Mouse (Mus musculus) forebrain, embryonic 15.5 days (tissue): Measurements from ENCODE around the gene Rps6kb2. TPM values are rescaled to one million over a fixed set of nuclear protein-coding genes. Genes with fewer than 3 reads are reported as not detected.
A peak's percentile ranks its signal among the peaks of the same experiment; 100 is the strongest.

Source experiments
- ATAC-seq: fragments of 200-750 bp; cut with Nextera tagmentation; replicated peaks from 2 replicates; pipeline ENCODE4 v1.8.0; 2017; ENCODE audit warnings: mild to moderate bottlenecking, moderate TSS enrichment, moderate library complexity
- H3K27ac ChIP-seq: fragments of 300-500 bp; sonication (generic); replicated peaks from 2 replicates; pipeline ENCODE4 v1.5.1; 2015; ENCODE audit warnings: mild to moderate bottlenecking, inconsistent platforms
- H3K27me3 ChIP-seq: fragments of 300-500 bp; sonication (generic); 2 replicates; pipeline ENCODE4 v1.6.1; 2015; ENCODE audit warnings: inconsistent platforms
- H3K36me3 ChIP-seq: fragments of 300-500 bp; sonication (generic); 2 replicates; pipeline ENCODE4 v1.6.1; 2015; ENCODE audit warnings: mild to moderate bottlenecking, inconsistent platforms
- H3K4me1 ChIP-seq: fragments of 300-500 bp; sonication (generic); 2 replicates; pipeline ENCODE4 v1.6.1; 2015; ENCODE audit warnings: inconsistent platforms
- H3K4me2 ChIP-seq: fragments of 300-500 bp; sonication (generic); replicated peaks from 2 replicates; pipeline ENCODE4 v1.6.1; 2015; ENCODE audit warnings: mild to moderate bottlenecking, inconsistent platforms
- H3K4me3 ChIP-seq: fragments of 300-500 bp; sonication (generic); 2 replicates; pipeline ENCODE4 v1.5.1; 2015; ENCODE audit warnings: mild to moderate bottlenecking, inconsistent platforms
- H3K9ac ChIP-seq: fragments of 300-500 bp; sonication (generic); replicated peaks from 2 replicates; pipeline ENCODE4 v1.6.1; 2015; ENCODE audit warnings: mild to moderate bottlenecking, inconsistent platforms
- H3K9me3 ChIP-seq: fragments of 300-500 bp; sonication (generic); 2 replicates; pipeline ENCODE4 v1.6.1; 2016; ENCODE audit warnings: inconsistent platforms
- WGBS: fragments of 180-500 bp; shearing (Covaris S2); methylation state at CpG from one replicate; pipeline ENCODE4 v1.1.7; 2015; ENCODE audit warnings: mixed read lengths; 5-methylcytosine and 5-hydroxymethylcytosine counted together
- polyA plus RNA-seq: library from polyadenylated mRNA; unstranded; fragments of >200 nt; fragmentation: Nextera tagmentation; extraction: Ambion mirVana; gene quantifications from 2 replicates; pipeline ENCODE4 v1.2.1, GENCODE M21; 2015

Gene Rps6kb2
- polyA plus RNA-seq, 1 experiment from 2014 or later = 54.1 TPM

DNA sequence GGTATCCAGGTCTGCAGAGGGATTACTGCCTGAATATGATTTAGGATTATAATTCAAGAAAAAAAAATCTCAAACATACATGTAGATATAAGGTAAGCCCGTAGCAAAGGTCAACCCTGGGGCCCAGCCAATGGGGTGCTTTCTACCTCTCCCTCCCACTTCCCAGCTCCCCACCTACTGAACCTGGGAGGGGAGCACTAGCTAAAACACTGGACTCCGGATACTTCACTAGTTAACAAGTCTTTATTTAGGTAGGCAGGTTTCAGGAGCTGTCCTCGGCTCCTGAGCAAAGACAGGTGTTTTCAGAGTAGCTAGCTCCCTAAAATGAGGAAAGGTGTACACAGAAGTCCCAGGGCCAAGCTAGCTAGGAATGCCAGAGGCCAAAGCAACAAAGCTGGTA, 946 bp upstream of the Rps6kb2 start:
- Histone ChIP-seq H3K4me3 (no peak overlapping the region), H3K27ac (no peak overlapping the region), H3K4me2 (no peak overlapping the region), H3K4me1 (peaks cover 19% of the 10 kb centered on the region), H3K9ac (no peak overlapping the region), H3K27me3 (no peaks in the 10 kb centered on the region), H3K36me3 (peaks cover 20% of the 10 kb centered on the region), H3K9me3 (no peaks in the 10 kb centered on the region)
- no peak for ATAC-seq
- WGBS = 81% methylated on average over 3 of the region's 3 CpGs

DNA sequence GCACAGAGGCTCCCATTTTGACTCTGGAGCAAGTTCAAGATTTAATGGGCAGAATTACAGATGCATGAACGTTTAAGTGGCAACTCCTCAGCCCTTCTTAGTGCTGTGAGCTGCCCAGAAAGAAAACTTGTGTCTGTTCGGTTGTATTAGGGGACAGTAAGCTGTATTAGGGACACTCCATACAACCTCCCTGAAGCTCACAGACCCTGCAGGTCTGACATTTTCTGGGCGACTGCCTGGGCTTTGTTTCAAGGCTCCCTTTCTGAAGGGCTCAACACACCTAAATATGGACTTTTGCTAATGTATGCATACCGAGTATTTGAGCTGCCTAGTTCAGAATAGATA, 361 bp upstream of the Rps6kb2 start:
- H3K27ac ChIP-seq = peak overlapping the region; percentile 81
- H3K36me3 ChIP-seq = peaks cover 26% of the 10 kb centered on the region
- H3K9me3 ChIP-seq = no peaks in the 10 kb centered on the region
- peak overlapping the region; percentile 44 for H3K9ac ChIP-seq
- H3K4me3 ChIP-seq = peak overlapping the region; percentile 75
- peaks cover 15% of the 10 kb centered on the region for H3K4me1 ChIP-seq
- H3K4me2 ChIP-seq = peak overlapping the region; percentile 52
- WGBS = 29% methylated on average over 4 of the region's 4 CpGs
- H3K27me3 ChIP-seq = no peaks in the 10 kb centered on the region
- ATAC-seq = peak; percentile 42; the same call in 1 of the 2 replicates

DNA sequence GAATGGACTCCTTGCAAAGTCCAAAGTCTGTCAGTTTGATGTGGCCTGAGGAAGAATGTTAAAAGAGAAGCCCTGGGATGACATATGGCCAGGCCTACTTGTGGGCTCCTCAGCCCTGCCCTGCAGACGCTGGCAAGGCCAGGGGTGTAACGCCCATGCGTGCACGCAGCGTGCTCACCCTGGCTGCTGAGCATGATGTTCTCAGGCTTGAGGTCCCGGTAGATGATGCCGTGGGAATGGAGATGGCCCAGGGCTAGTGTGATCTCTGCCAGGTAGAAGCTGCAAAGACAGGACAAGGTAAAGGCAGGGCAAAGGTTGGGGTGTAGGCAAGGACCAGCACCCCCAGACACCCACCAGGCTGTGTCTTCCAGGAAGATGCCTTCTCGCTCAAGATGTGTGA, 4.1 kb downstream of the Rps6kb2 start:
- H3K27ac ChIP-seq = no peak overlapping the region
- H3K27me3 ChIP-seq = no peaks in the 10 kb centered on the region
- peaks cover 50% of the 10 kb centered on the region for H3K36me3 ChIP-seq
- H3K4me1 ChIP-seq = peaks cover 14% of the 10 kb centered on the region
- no peaks in the 10 kb centered on the region for H3K9me3 ChIP-seq
- H3K4me2 ChIP-seq = no peak overlapping the region
- 98% methylated on average over 8 of the region's 8 CpGs for WGBS
- no peak overlapping the region for H3K9ac ChIP-seq
- ATAC-seq = no peak
- no peak overlapping the region for H3K4me3 ChIP-seq

DNA sequence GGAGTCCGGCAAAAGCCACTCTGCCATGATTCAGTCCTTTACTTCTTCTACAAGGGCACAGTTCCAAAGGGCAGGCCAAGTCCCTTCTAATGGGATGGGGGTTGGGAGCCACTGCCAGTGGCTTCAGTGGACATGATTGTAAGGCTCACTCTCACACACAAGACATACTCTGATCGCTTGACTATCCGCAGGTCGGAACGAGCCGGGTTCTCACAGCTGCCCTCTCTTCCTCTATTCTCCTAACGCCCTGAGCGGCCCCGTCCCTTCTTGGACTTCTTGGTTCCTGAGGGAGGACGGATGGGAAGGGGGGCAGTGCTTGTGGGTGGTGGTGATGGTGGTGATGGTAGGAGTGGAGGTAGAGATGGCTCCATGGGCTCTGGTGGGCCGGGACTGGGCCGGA, 6.4 kb downstream of the Rps6kb2 start:
- H3K4me1 ChIP-seq = no peaks in the 10 kb centered on the region
- 92% methylated on average over 12 of the region's 12 CpGs for WGBS
- H3K27ac ChIP-seq = no peak overlapping the region
- ATAC-seq = no peak
- peaks cover 50% of the 10 kb centered on the region for H3K36me3 ChIP-seq
- no peak overlapping the region for H3K4me3 ChIP-seq
- H3K27me3 ChIP-seq = no peaks in the 10 kb centered on the region
- H3K9ac ChIP-seq = no peak overlapping the region
- H3K9me3 ChIP-seq = no peaks in the 10 kb centered on the region
- H3K4me2 ChIP-seq = no peak overlapping the region

DNA sequence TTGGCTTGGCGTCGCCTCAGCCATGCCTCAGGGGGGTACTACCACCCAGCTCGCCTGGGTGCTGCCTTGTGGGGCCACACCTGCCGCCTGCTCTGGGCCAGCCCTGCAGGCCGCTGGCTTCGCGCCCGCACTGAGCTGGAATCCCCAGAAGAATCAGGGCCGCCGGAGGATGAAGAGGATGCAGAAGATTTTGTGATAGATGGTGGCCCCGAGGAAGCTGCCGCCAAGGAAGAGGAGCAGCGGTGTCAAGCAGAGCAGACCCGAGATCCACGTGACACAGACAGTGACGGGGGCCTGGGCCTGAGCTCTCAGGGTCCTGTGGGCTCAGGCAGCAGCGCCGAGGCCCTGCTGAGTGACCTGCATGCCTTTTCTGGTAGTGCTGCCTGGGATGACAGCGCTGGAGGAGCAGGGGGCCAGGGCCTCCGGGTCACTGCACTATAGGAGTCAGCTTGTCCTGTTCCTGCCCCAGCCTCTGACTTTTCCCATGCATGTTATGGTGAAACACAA, 7.0 kb downstream of the Rps6kb2 start:
- H3K4me2 ChIP-seq = no peak overlapping the region
- no peak for ATAC-seq
- H3K4me3 ChIP-seq = no peak overlapping the region
- no peaks in the 10 kb centered on the region for H3K27me3 ChIP-seq
- no peaks in the 10 kb centered on the region for H3K4me1 ChIP-seq
- no peaks in the 10 kb centered on the region for H3K9me3 ChIP-seq
- H3K27ac ChIP-seq = no peak overlapping the region
- WGBS = 68% methylated on average over 20 of the region's 20 CpGs
- no peak overlapping the region for H3K9ac ChIP-seq
- H3K36me3 ChIP-seq = peaks cover 48% of the 10 kb centered on the region

DNA sequence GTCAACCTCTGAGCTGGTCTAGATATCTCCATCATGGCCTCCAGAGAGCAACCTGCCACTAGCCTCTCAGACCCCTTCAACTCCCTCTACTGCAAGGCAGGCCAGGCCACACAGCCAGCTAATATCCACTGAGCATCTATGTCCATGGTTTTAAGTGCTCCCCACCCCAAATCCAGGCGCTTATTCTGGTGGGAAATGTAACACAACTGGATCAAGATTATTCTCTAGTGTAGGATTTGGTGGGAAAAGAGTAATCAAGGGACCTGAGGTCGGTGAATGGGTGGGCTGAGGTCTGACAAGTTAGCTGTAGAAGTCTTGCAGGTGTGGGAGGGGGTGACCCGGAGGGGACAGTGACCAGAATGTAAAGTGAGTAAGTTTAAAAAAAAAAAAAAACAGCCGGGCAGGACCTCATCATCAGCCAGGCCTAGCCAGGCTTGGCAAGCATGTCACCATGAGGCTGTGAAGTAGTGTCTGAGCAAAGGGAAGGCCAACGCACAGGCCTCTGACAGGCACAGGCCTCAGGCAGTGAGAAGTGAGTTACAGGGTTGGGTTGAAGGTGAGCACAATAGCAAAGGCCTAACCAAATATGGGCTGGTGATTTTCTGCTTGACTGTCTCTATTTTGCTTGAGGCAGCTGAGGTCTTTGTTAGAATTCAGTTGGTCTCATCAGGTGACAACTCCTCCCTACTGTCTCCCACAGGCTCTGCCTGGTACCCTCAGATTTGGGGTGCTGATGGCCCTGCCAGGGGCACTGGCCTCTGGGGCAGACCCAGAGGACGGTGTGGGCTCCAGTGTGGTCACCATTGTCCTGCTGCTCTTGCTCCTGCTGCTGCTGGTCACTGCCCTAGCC, 7.7 kb downstream of the Rps6kb2 start:
- H3K36me3 ChIP-seq = peaks cover 45% of the 10 kb centered on the region
- 71% methylated on average over 6 of the region's 6 CpGs for WGBS

DNA sequence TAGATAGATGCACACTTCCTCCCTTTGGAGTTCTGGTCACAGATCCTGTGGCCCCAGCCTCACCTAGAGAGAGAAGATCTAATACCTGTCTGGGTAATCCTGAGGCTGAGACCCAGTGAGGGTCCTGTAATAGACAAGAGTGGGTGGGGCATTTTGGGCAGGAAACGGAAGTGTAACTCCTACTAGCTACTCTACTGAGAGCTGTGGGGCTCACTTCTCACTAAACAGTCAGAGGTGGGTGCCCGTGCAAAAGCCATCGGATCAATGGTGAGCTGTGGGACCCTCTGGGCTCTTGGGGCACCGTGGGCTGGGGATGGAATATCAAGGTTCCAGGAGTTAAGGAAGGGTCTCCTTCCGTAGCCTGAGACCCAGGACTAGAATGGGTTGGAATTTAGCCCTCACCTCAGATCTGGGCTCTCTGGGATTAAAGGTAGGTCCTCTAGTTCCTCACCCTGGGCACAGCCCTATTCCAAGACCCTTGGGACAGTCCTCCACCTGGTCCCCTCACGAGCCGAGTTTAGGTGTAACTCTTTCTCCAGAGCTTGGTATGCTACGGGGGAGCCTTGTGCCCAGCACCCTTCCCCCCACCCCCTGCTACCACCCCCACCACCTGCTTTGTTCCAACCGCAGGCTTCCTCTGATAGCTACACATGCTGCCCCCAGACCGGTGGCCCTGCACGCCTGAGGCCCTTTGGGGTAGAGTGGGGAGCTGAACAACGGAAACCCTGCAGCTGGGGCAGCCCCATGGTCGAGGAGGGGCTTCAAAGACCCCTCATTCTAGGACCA, 8.5 kb downstream of the Rps6kb2 start:
- Histone ChIP-seq H3K36me3 (peaks cover 41% of the 10 kb centered on the region), H3K4me1 (peaks cover 7% of the 10 kb centered on the region), H3K4me2 (no peak overlapping the region), H3K4me3 (no peak overlapping the region), H3K27ac (no peak overlapping the region), H3K27me3 (no peaks in the 10 kb centered on the region), H3K9me3 (no peaks in the 10 kb centered on the region), H3K9ac (no peak overlapping the region)
- WGBS = 84% methylated on average over 13 of the region's 13 CpGs
- ATAC-seq = no peak

More for the DNA sequence above, 7.7 kb downstream of the Rps6kb2 start:
- ATAC-seq = no peak
- Histone ChIP-seq H3K4me1 (no peaks in the 10 kb centered on the region), H3K27me3 (no peaks in the 10 kb centered on the region), H3K4me3 (no peak overlapping the region), H3K9ac (no peak overlapping the region), H3K27ac (no peak overlapping the region; the same call in 1 of the 2 replicates), H3K9me3 (no peaks in the 10 kb centered on the region), H3K4me2 (no peak overlapping the region)

DNA sequence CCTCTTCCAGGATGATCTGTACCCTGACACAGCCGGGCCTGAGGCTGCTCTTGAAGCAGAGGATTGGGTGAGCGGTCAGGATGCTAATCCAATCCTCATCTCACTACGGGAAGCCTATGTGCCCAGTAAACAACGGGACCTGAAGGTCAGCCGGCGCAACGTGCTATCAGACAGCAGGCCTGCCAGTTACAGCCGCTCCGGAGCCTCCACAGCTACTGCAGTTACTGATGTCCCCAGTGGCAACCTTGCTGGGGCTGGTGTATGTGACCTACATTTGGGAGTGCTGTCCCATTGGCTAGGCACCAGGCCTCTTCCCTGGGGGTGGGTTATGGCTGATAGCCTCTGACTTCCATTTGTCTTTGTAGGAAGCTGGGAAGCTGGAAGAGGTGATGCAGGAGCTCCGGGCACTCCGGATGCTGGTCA, 9.9 kb downstream of the Rps6kb2 start, which contains the start of gene Ptprcap:
Gene Ptprcap (plus strand): TSS at position 373 of the 423 bp plus-strand sequence.
- no peaks in the 10 kb centered on the region for H3K27me3 ChIP-seq
- no peak within 1 kb of the TSS for H3K27ac ChIP-seq
- ATAC-seq = no peak
- WGBS = 80% methylated on average over 11 of the region's 11 CpGs
- no peak within 1 kb of the TSS for H3K4me2 ChIP-seq
- peaks cover 27% of the 10 kb centered on the region for H3K36me3 ChIP-seq
- H3K4me3 ChIP-seq = no peak within 1 kb of the TSS
- H3K4me1 ChIP-seq = peaks cover 16% of the 10 kb centered on the region
- H3K9ac ChIP-seq = no peak within 1 kb of the TSS
- H3K9me3 ChIP-seq = no peaks in the 10 kb centered on the region

DNA sequence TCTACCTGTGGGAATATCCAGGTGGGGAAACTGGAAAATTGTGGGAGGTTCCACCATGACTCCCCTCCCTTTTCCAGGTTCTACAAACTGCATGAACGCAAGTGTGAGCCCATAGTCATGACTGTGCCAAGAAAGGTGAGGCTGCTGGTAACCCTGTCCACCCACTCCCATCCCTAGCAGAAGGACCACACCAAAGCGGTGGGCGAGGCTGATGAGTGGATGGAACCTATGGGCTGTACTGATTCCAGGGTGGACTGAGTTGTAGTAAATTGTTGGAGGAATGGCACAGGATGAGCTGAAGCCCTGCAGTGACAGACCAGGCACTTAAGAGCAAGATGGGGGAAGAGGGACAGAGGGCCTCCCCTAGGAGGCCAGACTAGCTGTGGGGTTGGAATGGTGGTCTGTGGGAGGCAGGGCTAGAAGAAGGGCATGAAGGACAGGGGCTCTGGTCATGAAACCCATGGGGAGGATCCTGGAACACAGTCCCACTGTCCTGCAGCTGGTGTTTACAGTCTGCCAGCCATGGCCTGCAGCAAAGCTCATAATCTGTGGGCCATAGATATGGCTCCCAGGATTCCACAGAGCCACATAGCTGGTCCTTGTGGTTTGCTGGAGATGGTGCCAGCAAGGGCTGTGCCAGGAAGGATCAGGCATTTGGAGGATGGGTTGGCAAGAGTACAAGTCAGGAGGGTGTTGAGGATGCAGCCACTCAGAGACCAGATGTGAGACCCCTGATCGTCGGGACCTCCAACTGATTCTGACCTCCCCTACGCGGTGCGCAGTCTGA, 10.5 kb downstream of the Rps6kb2 start:
- H3K4me1 ChIP-seq = peaks cover 22% of the 10 kb centered on the region
- ATAC-seq = no peak
- no peak overlapping the region for H3K27ac ChIP-seq
- H3K4me2 ChIP-seq = no peak overlapping the region
- peaks cover 21% of the 10 kb centered on the region for H3K36me3 ChIP-seq
- 93% methylated on average over 8 of the region's 8 CpGs for WGBS
- no peak overlapping the region for H3K9ac ChIP-seq
- H3K9me3 ChIP-seq = no peaks in the 10 kb centered on the region
- no peaks in the 10 kb centered on the region for H3K27me3 ChIP-seq
- H3K4me3 ChIP-seq = no peak overlapping the region

DNA sequence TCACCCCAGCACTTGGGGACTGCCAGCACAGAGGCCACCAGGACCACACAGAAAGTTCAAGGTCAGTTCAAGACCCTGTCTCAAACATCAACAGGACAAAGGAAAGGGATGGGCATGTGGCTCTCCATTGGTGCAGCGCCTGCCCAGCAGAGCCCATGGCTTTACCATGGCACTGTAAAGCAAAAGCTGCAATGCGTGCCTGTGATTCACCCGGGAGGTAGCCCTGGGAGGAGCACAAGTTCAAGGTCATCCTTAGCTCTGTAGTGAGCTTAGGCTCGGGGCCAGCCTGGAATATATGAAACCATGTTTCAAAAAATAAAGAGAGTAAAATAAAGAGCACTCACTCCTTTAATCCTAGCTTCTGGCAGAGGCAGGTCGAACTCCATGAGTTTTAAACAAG, 11.3 kb downstream of the Rps6kb2 start:
- H3K4me1 ChIP-seq = peaks cover 24% of the 10 kb centered on the region
- peaks cover 14% of the 10 kb centered on the region for H3K36me3 ChIP-seq
- H3K9me3 ChIP-seq = no peaks in the 10 kb centered on the region
- 91% methylated on average over 5 of the region's 5 CpGs for WGBS
- H3K4me3 ChIP-seq = no peak overlapping the region
- no peak overlapping the region for H3K9ac ChIP-seq
- H3K4me2 ChIP-seq = no peak overlapping the region
- H3K27ac ChIP-seq = no peak overlapping the region
- no peaks in the 10 kb centered on the region for H3K27me3 ChIP-seq
- ATAC-seq = no peak

DNA sequence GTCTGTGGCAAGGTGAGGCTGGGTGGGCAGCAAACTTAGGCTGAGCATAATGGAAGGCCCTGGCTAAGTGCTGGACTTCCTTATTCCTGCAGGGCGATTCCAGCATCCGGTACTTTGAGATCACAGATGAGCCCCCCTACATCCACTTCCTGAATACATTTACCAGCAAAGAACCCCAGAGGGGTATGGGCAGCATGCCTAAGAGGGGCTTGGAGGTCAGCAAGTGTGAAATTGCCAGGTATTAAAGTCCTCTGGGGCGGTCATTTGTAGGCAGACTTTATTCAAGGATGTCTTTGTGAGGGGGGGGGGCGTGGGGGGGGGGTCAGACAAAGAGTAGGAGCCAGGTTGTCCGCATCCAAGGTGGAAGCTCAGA, 11.7 kb downstream of the Rps6kb2 start:
- Histone ChIP-seq H3K27me3 (no peaks in the 10 kb centered on the region), H3K4me2 (no peak overlapping the region), H3K27ac (no peak overlapping the region), H3K9me3 (no peaks in the 10 kb centered on the region), H3K4me1 (peaks cover 24% of the 10 kb centered on the region), H3K36me3 (peaks cover 10% of the 10 kb centered on the region), H3K4me3 (no peak overlapping the region), H3K9ac (no peak overlapping the region)
- no peak for ATAC-seq
- WGBS = 60% methylated on average over 5 of the region's 5 CpGs
